Mouse (Mus musculus) embryonic facial prominence, embryonic 11.5 days (tissue): ENCODE data around the gene Abcc9. TPM values are rescaled to one million over a fixed set of nuclear protein-coding genes. Genes with fewer than 3 reads are reported as not detected.

ENCODE experiments used
- ATAC-seq: fragments of 200-750 bp; cut with Nextera tagmentation; replicated peaks from 2 replicates; pipeline ENCODE4 v1.8.0; 2017; ENCODE audit warnings: low read depth; ENCODE audit not compliant: insufficient number of reproducible peaks, low FRiP score, low TSS enrichment
- DNase-seq: peaks from one replicate; pipeline ENCODE4 v3.0.0-alpha.2; 2015; ENCODE audit warnings: low spot score
- H3K27ac ChIP-seq: fragments of 300-500 bp; sonication (generic); replicated peaks from 2 replicates; pipeline ENCODE4 v1.5.1; 2014; ENCODE audit warnings: mild to moderate bottlenecking, low read depth, low read length, control low read depth
- H3K27me3 ChIP-seq: fragments of 300-500 bp; sonication (generic); 2 replicates; pipeline ENCODE4 v1.6.1; 2014; ENCODE audit warnings: mild to moderate bottlenecking, low read length, moderate library complexity, mixed read lengths; ENCODE audit not compliant: control insufficient read depth, insufficient read depth
- H3K36me3 ChIP-seq: fragments of 300-500 bp; sonication (generic); replicated peaks from 2 replicates; pipeline ENCODE4 v1.6.1; 2014; ENCODE audit warnings: low read depth, mild to moderate bottlenecking, low read length, moderate library complexity, mixed read lengths; ENCODE audit not compliant: control insufficient read depth, insufficient read depth
- H3K4me1 ChIP-seq: fragments of 300-500 bp; sonication (generic); 2 replicates; pipeline ENCODE4 v1.6.1; 2014; ENCODE audit warnings: low read length, mixed read lengths; ENCODE audit not compliant: control insufficient read depth, insufficient read depth
- H3K4me2 ChIP-seq: fragments of 300-500 bp; sonication (generic); 2 replicates; pipeline ENCODE4 v1.6.1; 2014; ENCODE audit warnings: low read depth, mild to moderate bottlenecking, control low read depth, low read length, moderate library complexity
- H3K4me3 ChIP-seq: fragments of 300-500 bp; sonication (generic); 2 replicates; pipeline ENCODE4 v1.5.1; 2014; ENCODE audit warnings: low read depth, low read length, control low read depth
- H3K9ac ChIP-seq: fragments of 300-500 bp; sonication (generic); replicated peaks from 2 replicates; pipeline ENCODE4 v1.6.1; 2014; ENCODE audit warnings: mild to moderate bottlenecking, control low read depth, low read length
- H3K9me3 ChIP-seq: fragments of 300-500 bp; sonication (generic); replicated peaks from 2 replicates; pipeline ENCODE4 v1.6.1; 2016; ENCODE audit warnings: mild to moderate bottlenecking, low read length, inconsistent platforms, mixed read lengths; ENCODE audit not compliant: control insufficient read depth
- WGBS: fragments of 180-500 bp; shearing (Covaris S2); extraction: QIAGEN DNeasy Blood & Tissue Kit; methylation state at CpG from one replicate; pipeline ENCODE4 v1.1.7; 2014; 5-methylcytosine and 5-hydroxymethylcytosine counted together
- polyA plus RNA-seq: library from polyadenylated mRNA; unstranded; fragments of >200 nt; fragmentation: Nextera tagmentation; extraction: Ambion mirVana; gene quantifications from 2 replicates; pipeline ENCODE4 v1.2.1, GENCODE M21; 2014

The Abcc9 gene
- polyA plus RNA-seq, 1 experiment from 2014 or later: 1.8 TPM

GRCm38 (mm10) chr6:142717186-142717585 lies 15.1 kb upstream of the Abcc9 start:
- H3K4me3 ChIP-seq: no peak overlapping the region
- H3K9me3 ChIP-seq: no peaks in the 10 kb centered on the region
- no peaks in the 10 kb centered on the region for H3K36me3 ChIP-seq
- no peak overlapping the region for H3K9ac ChIP-seq
- no peaks in the 10 kb centered on the region for H3K27me3 ChIP-seq
- DNase-seq (no peak), ATAC-seq (no peak)
- no peak overlapping the region for H3K27ac ChIP-seq
- WGBS: 79% methylated on average over 4 of the region's 4 CpGs
- H3K4me2 ChIP-seq: no peak overlapping the region
- no peaks in the 10 kb centered on the region for H3K4me1 ChIP-seq

- Histone ChIP-seq H3K36me3 (no peaks in the 10 kb centered on the region), H3K27me3 (no peaks in the 10 kb centered on the region), H3K9me3 (no peaks in the 10 kb centered on the region), H3K4me1 (no peaks in the 10 kb centered on the region), H3K4me2 (no peak overlapping the region), H3K9ac (no peak overlapping the region), H3K27ac (no peak overlapping the region), H3K4me3 (no peak overlapping the region)
- DNase-seq: no peak
- 82% methylated on average over 8 of the region's 8 CpGs for WGBS
- no peak for ATAC-seq
Measured at GRCm38 (mm10) chr6:142715026-142715425, 12.9 kb upstream of the Abcc9 start.

- no peak for DNase-seq
- no peaks in the 10 kb centered on the region for H3K9me3 ChIP-seq
- no peak overlapping the region for H3K4me3 ChIP-seq
- H3K27me3 ChIP-seq: no peaks in the 10 kb centered on the region
- H3K9ac ChIP-seq: no peak overlapping the region
- WGBS: 62% methylated on average over 4 of the region's 4 CpGs
- ATAC-seq: no peak
- H3K36me3 ChIP-seq: no peaks in the 10 kb centered on the region
- H3K4me2 ChIP-seq: no peak overlapping the region
- no peaks in the 10 kb centered on the region for H3K4me1 ChIP-seq
- no peak overlapping the region for H3K27ac ChIP-seq
Measured at GRCm38 (mm10) chr6:142711106-142711505, 9.0 kb upstream of the Abcc9 start.

GRCm38 (mm10) chr6:142710690-142711089 lies 8.6 kb upstream of the Abcc9 start:
- Histone ChIP-seq H3K9ac (no peak overlapping the region), H3K4me3 (no peak overlapping the region), H3K4me2 (no peak overlapping the region), H3K4me1 (no peaks in the 10 kb centered on the region), H3K27ac (no peak overlapping the region), H3K36me3 (no peaks in the 10 kb centered on the region), H3K9me3 (no peaks in the 10 kb centered on the region), H3K27me3 (no peaks in the 10 kb centered on the region)
- no peak for DNase-seq
- WGBS: 85% methylated on average over 6 of the region's 6 CpGs
- ATAC-seq: no peak

- no peak overlapping the region for H3K27ac ChIP-seq
- H3K4me1 ChIP-seq: no peaks in the 10 kb centered on the region
- no peaks in the 10 kb centered on the region for H3K27me3 ChIP-seq
- no peak overlapping the region for H3K4me3 ChIP-seq
- ATAC-seq: no peak
- no peaks in the 10 kb centered on the region for H3K36me3 ChIP-seq
- no peak overlapping the region for H3K9ac ChIP-seq
- WGBS: 89% methylated on average over 6 of the region's 6 CpGs
- no peaks in the 10 kb centered on the region for H3K9me3 ChIP-seq
- no peak overlapping the region for H3K4me2 ChIP-seq
- no peak for DNase-seq
Measured at GRCm38 (mm10) chr6:142708369-142708768, 6.3 kb upstream of the Abcc9 start.

- Histone ChIP-seq H3K36me3 (no peaks in the 10 kb centered on the region), H3K4me2 (no peak overlapping the region), H3K27me3 (no peaks in the 10 kb centered on the region), H3K27ac (no peak overlapping the region), H3K4me1 (no peaks in the 10 kb centered on the region), H3K9me3 (no peaks in the 10 kb centered on the region), H3K9ac (no peak overlapping the region), H3K4me3 (no peak overlapping the region)
- ATAC-seq (no peak), DNase-seq (no peak)
- 75% methylated on average over 3 of the region's 3 CpGs for WGBS
Measured at GRCm38 (mm10) chr6:142706688-142707087, 4.6 kb upstream of the Abcc9 start.

GRCm38 (mm10) chr6:142703441-142703930 lies 1.4 kb upstream of the Abcc9 start:
- 72% methylated on average over 11 of the region's 11 CpGs for WGBS
- H3K9ac ChIP-seq: no peak overlapping the region

GRCm38 (mm10) chr6:142701161-142701560 lies 954 bp downstream of the Abcc9 start:
- Histone ChIP-seq H3K27ac (no peak overlapping the region), H3K4me2 (no peak overlapping the region), H3K36me3 (no peaks in the 10 kb centered on the region), H3K4me1 (no peaks in the 10 kb centered on the region), H3K4me3 (no peak overlapping the region), H3K9me3 (no peaks in the 10 kb centered on the region), H3K9ac (no peak overlapping the region), H3K27me3 (no peaks in the 10 kb centered on the region)
- DNase-seq (no peak), ATAC-seq (no peak)
- WGBS: 63% methylated on average over 13 of the region's 13 CpGs

More at GRCm38 (mm10) chr6:142703441-142703930, 1.4 kb upstream of the Abcc9 start:
- no peak overlapping the region for H3K4me2 ChIP-seq
- DNase-seq (no peak), ATAC-seq (no peak)
- no peak overlapping the region for H3K27ac ChIP-seq
- H3K9me3 ChIP-seq: no peaks in the 10 kb centered on the region
- no peaks in the 10 kb centered on the region for H3K36me3 ChIP-seq
- no peaks in the 10 kb centered on the region for H3K27me3 ChIP-seq
- H3K4me3 ChIP-seq: no peak overlapping the region
- no peaks in the 10 kb centered on the region for H3K4me1 ChIP-seq
